Mouse (Mus musculus) embryo, embryonic 11.5 days (tissue): Measurements from ENCODE around the gene 1700123O20Rik.

Experiments used
- DNase-seq: peaks from one replicate; pipeline ENCODE4 v3.0.0-alpha.2; 2012; ENCODE audit warnings: low read depth, low spot score

Gene 1700123O20Rik

GRCm38 (mm10) chr14:54678657-54679304 lies 7.2 kb upstream of the 1700123O20Rik start:
- no peak for DNase-seq

GRCm38 (mm10) chr14:54682396-54682795 lies 3.6 kb upstream of the 1700123O20Rik start:
- DNase-seq, result no peak

- DNase-seq, result no peak
These were observed 545 bp upstream of the 1700123O20Rik start for GRCm38 (mm10) chr14:54685471-54685870.

- DNase-seq, result peak; percentile 98
These were observed 617 bp downstream of the 1700123O20Rik start, which contains the start of gene Acin1 for GRCm38 (mm10) chr14:54686522-54687143. Gene Acin1 (minus strand): TSS chr14:54686931.

GRCm38 (mm10) chr14:54687251-54687650 lies 1.2 kb downstream of the 1700123O20Rik start:
- no peak for DNase-seq

GRCm38 (mm10) chr14:54695042-54695441 lies 9.0 kb downstream of the 1700123O20Rik start:
- no peak for DNase-seq

GRCm38 (mm10) chr14:54696752-54697151 lies 10.7 kb downstream of the 1700123O20Rik start:
- DNase-seq, result no peak

- DNase-seq, result no peak
These were observed 12.7 kb downstream of the 1700123O20Rik start, which contains the start of gene Gm29776 for GRCm38 (mm10) chr14:54698733-54699132. Gene Gm29776 (minus strand): TSS chr14:54698833.

- DNase-seq, result no peak
These were observed 13.6 kb downstream of the 1700123O20Rik start for GRCm38 (mm10) chr14:54699586-54699985.

GRCm38 (mm10) chr14:54701298-54701697 lies 15.3 kb downstream of the 1700123O20Rik start:
- DNase-seq, result peak; percentile 51

GRCm38 (mm10) chr14:54703207-54703606 lies 17.2 kb downstream of the 1700123O20Rik start:
- DNase-seq, result no peak

GRCm38 (mm10) chr14:54705844-54706243 lies 19.8 kb downstream of the 1700123O20Rik start:
- no peak for DNase-seq

- no peak for DNase-seq
These were observed 20.7 kb downstream of the 1700123O20Rik start for GRCm38 (mm10) chr14:54706589-54707320.

- DNase-seq, result no peak
These were observed 23.0 kb downstream of the 1700123O20Rik start for GRCm38 (mm10) chr14:54709054-54709453.

- DNase-seq, result no peak
These were observed 26.1 kb downstream of the 1700123O20Rik start, which contains the start of gene Cebpe for GRCm38 (mm10) chr14:54712074-54712473. Gene Cebpe (minus strand): TSS chr14:54712174.

GRCm38 (mm10) chr14:54712861-54713260 lies 26.8 kb downstream of the 1700123O20Rik start:
- DNase-seq, result no peak

- peak; percentile 84 for DNase-seq
These were observed 28.1 kb downstream of the 1700123O20Rik start for GRCm38 (mm10) chr14:54714121-54714520.

GRCm38 (mm10) chr14:54714617-54715081 lies 28.6 kb downstream of the 1700123O20Rik start:
- no peak for DNase-seq

GRCm38 (mm10) chr14:54715402-54715801 lies 29.4 kb downstream of the 1700123O20Rik start:
- no peak for DNase-seq

- DNase-seq, result no peak
These were observed 34.0 kb downstream of the 1700123O20Rik start for GRCm38 (mm10) chr14:54720041-54720440.

- DNase-seq, result no peak
These were observed 34.8 kb downstream of the 1700123O20Rik start for GRCm38 (mm10) chr14:54720654-54721350.

- DNase-seq, result no peak
These were observed 35.7 kb downstream of the 1700123O20Rik start for GRCm38 (mm10) chr14:54721711-54722110.
